Mouse (Mus musculus) lung, postnatal 14 days (tissue): ENCODE data around the gene Actn1.

Experiments used
- DNase-seq: peaks from one replicate; pipeline ENCODE4 v3.0.0; 2021

Gene Actn1

GRCm38 (mm10) chr12:80259216-80260055 lies 735 bp downstream of the Actn1 start:
- DNase-seq, result peak; percentile 74

DNA sequence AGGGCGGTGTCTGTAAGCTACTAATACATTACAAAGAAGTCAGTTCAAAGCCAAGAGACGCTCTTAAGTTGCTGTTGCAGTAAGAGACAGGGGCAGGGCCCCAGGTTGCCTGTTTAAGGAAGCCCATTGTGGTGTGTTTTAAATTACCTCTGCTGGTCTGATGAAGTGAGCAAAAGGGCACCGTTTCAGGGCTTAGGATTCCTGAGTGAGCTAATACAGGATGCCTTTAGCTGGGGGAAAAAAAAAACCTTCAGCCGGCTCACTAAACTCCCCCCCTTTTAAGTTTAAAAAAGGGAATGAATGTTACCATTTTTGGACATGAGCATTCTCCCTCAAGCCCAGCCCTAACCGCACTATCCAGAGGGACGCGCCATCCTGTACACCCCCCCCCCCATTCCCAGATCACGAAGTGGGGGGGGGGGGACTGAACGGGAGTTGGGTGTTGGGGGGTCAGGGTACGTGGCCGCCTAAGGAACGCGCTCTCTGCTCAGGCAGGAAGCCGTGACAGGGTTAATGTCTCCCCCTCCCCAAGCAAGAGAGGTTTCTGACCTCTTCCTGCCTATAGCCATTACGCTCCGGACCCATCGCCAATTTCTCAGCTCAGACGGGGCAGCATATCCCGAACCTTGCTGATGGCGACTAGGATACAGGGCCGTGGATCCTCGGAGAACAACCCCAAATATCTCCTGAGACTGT lies 1.5 kb downstream of the Actn1 start:
- DNase-seq, result no peak

DNA sequence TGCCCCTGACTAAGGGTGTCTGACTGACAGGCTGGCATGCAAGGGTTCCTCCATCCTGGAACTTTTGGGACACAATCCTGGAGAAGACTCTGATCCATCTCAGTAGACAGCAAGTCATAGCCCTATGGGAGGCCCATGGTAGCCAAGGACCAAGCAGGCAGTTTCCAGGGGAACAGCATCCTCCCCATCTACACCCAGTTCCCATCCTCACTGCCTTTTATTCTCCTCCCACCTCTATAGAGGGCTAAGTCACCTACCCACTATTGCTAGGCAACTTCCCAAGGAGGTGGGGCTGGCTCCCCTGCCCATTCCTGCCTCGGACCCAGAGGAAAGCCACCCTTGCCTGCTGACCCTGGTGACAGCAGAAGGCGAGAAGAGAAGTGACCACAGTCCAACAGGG lies 8.2 kb downstream of the Actn1 start:
- DNase-seq, result no peak

- no peak for DNase-seq
Measured at GRCm38 (mm10) chr12:80251554-80251953, 8.6 kb downstream of the Actn1 start.

DNA sequence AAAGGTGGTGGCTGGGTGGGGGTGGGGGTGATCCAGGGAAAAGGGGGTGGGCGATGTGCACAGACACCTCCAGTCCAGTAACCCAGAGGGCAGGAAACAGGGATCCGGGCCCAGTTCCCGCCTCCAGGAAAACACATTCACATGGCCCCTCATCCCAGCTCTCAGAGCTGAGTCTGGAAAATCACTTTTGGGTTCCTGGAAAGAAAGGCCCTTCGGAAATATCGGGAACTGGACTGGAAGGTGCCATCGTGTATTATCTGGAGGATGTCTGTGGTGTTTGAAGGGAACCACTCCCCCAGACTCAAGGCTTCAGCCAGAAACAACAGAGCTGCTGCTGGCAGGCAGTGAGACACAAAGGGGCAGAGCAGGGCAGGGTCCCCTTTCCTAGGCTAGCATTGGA lies 10.6 kb downstream of the Actn1 start:
- no peak for DNase-seq

DNA sequence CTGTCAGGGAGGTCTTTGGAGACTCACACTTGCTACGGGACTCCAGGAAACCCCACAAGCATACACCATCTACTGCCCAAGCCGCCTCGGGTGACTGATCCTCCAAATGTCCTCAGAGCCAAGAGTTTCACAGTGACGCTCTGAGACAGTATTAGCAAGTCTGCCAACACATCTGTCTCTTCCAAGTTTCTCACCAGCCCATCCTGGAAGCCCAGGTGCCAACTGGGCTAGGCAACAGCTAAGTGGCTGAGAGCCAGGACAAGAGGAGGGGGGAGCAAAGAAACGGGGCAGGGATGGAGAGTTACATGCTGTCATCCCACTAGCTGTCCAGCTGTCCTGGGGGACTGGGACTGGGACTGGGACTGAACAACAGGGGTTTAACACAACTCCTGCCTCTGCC lies 13.1 kb downstream of the Actn1 start:
- peak; percentile 58 for DNase-seq

DNA sequence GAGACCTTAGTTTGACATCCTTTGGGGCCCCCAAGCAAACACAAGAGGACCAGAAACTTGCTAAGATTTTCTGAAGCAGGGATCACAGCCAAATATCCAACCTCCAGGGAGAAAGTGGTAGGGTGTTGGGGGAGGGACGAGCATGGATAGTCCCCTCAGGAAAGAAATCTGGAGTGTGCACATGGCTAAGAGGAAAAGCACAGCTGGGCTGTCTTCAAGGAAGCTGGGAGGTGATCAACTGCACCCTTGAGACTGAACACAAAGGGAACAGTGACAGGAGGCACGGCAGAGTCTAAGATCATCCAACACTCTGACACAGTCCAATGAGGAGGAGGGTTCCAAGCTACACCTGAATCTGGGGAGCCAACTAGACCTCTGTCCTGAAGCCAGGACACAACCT lies 13.7 kb downstream of the Actn1 start:
- no peak for DNase-seq

GRCm38 (mm10) chr12:80244755-80245154 lies 15.4 kb downstream of the Actn1 start:
- DNase-seq, result no peak

DNA sequence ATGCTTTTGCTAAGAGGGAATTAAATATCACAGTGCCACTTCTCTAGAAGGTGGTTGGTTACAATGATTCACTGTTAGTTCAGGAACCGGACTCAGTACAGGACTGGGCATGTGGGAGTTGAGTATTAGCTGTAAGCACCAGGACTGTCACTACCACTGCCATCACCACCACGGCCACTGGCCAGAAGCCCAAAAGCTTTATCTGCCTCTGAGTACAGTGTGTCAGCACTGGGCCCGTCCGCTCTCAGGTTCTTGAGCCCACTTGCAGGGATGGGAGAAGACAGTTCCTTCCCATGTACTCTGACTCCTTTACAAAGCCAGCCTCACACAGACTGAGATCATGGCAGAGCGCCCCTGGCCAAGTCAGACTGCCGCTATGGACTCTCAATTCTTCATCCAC lies 16.0 kb downstream of the Actn1 start:
- no peak for DNase-seq

- DNase-seq, result no peak
Measured at GRCm38 (mm10) chr12:80243335-80243734, 16.8 kb downstream of the Actn1 start.

- no peak for DNase-seq
Measured at GRCm38 (mm10) chr12:80239445-80239844, 20.7 kb downstream of the Actn1 start.

- DNase-seq, result no peak
Measured at GRCm38 (mm10) chr12:80238523-80238922, 21.6 kb downstream of the Actn1 start.

DNA sequence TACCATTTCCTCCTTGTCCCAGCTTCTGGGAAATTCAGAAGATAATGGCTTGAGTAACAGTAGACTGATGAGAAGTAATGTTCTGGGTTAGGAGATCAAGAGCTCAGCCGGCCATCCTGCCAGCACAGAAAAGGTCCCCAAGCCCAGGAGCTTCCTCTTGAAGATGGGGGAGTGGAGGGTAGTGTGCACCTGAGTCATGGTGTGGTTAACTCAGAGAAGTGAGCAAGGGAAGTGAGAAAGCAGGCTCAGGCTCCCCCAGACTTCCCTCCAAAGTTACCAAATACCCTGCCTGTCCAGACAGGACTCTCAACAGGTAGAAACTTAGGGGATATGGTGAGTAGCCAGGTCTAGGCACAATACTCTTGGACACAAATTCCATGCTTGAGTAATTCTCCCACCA lies 24.9 kb downstream of the Actn1 start:
- no peak for DNase-seq

GRCm38 (mm10) chr12:80234226-80234625 lies 25.9 kb downstream of the Actn1 start:
- no peak for DNase-seq

GRCm38 (mm10) chr12:80232840-80233218 lies 27.3 kb downstream of the Actn1 start:
- no peak for DNase-seq

- DNase-seq, result no peak
Measured at GRCm38 (mm10) chr12:80232076-80232839, 27.9 kb downstream of the Actn1 start.

- DNase-seq, result no peak
Measured at GRCm38 (mm10) chr12:80231317-80231716, 28.9 kb downstream of the Actn1 start.

- DNase-seq, result no peak
Measured at GRCm38 (mm10) chr12:80230854-80231253, 29.3 kb downstream of the Actn1 start.

DNA sequence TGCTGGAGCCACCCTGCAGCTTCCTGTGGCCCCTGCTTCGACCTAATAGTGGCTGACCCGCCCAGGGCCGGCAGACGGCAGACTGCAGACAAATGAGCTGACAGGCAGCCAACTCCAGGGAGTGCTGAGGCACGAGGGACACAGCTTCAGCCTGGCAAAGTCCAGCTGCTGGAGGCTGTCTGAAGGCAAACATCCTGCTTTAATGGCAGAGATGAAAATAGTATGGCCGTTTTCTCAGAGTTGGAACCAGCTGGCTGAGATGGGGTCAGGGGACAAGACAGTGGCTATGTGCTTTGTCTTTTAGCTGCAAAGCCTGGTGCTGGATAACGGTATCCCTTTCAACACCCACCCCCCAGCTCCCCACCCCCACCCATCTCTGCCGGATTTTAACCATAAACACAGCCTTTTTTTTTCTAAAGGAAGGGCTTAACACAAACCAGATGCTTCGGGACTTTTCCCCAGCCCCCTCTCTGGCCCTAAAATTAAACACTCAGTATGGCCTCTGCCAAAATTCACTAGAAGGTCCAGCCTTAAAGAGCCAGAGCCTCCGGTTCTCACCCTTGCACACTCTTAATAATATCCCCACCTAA lies 30.0 kb downstream of the Actn1 start:
- DNase-seq, result peak; percentile 89

- no peak for DNase-seq
Measured at GRCm38 (mm10) chr12:80229010-80229800, 31.0 kb downstream of the Actn1 start.

DNA sequence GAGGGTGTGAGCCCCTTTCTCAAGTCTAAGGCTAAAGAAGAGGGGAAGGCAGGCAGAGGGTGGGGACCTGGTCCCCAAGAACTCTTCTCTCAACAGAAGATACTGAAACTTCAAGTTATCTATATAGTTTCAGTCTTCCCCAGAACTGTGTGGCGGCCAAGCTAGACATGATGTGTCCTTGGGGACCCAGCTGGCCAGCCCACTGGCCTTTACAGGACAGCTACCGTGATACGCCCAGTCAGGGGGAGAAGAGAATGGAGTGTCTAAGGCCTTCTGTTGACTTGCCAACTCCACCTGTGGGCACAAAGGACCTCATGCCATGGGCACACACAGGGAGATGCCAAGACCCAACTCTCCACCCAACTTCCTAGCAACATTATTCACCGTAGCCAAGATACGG lies 31.8 kb downstream of the Actn1 start:
- no peak for DNase-seq

- no peak for DNase-seq
Measured at GRCm38 (mm10) chr12:80227835-80228234, 32.3 kb downstream of the Actn1 start.
